Mouse (Mus musculus) small intestine, adult 2 months (tissue): ENCODE measurements at regions not wholly inside any gene's neighbourhood (a gene's known extent, or its start where the extent isn't known, plus 50 kb on each side); places are given as distances from the start of the nearest gene placed in this dataset.

Source experiments
- CTCF ChIP-seq: fragments of 200-500 bp; IDR thresholded peaks from 2 replicates; pipeline ENCODE4 v1.5.1; 2012; ENCODE audit warnings: low read depth, mild to moderate bottlenecking, control low read depth, inconsistent platforms, low read length, moderate library complexity, mixed read lengths; ENCODE audit not compliant: insufficient replicate concordance, insufficient read length; ENCODE audit errors: extremely low read depth
- POLR2A ChIP-seq: fragments of 200-500 bp; IDR thresholded peaks from 2 replicates; pipeline ENCODE4 v1.6.1; 2012; ENCODE audit warnings: low read depth, mild to moderate bottlenecking, control low read depth, inconsistent platforms, low read length, moderate library complexity

DNA sequence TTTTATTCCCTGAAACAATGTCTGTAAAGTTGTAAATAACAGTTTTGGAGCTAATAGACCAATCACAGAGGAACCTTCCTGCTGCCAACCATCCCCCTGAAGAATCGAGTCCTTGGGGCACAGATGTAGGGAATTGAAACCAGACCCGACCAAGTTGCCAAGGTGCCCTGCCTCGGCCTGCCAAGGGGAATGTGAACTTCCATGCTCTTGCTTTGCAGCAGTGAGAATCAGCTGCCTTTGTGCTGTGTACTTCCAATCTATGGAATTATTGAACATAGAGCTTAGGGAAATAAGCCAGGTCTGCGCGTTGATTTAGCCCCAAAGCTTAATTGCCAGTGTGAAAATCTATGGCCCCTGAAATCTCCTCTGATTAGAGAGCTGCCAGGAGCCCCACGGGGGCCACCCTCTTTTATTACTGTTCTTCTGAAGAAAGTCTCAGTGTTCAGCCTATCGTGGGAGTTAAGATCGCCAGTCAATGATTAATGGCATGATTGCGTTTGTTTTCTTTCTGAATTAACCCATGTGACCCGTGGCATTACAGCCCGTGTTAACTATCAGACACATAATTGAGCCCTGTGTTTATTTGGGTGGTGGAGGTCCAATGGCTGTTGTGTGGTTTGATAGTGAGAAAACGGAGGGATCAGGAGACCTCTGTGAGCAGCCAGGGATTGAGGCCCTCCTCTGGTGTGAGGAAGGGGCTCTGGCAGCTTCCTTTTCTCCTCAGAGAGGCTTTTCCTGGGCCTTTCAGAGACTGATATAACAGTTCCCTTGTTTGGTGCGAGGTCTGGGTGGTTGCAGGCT is 266.9 kb downstream of the Tbc1d1 start:
- no peak for TF ChIP-seq CTCF
- no peak for TF ChIP-seq POLR2A
